Mouse (Mus musculus) myocyte (in vitro differentiated cells): ENCODE data around the gene Peak1. TPM values are rescaled to one million over a fixed set of nuclear protein-coding genes. Genes with fewer than 3 reads are reported as not detected.
A peak's percentile ranks its signal among the peaks of the same experiment; 100 is the strongest.

Experiments
- H3K27me3 ChIP-seq: one replicate; pipeline ENCODE4 v1.6.1; 2011; ENCODE audit not compliant: control insufficient read depth, insufficient read depth, insufficient read length
- H3K36me3 ChIP-seq: one replicate; pipeline ENCODE4 v1.6.1; 2011; ENCODE audit not compliant: control insufficient read depth, insufficient read depth
- H3K4me2 ChIP-seq: one replicate; pipeline ENCODE4 v1.6.1; 2011; ENCODE audit warnings: low read depth, control low read depth
- H3K4me3 ChIP-seq: one replicate; pipeline ENCODE4 v1.5.1; 2011; ENCODE audit warnings: mild to moderate bottlenecking, control low read depth, moderate library complexity
- H3K79me2 ChIP-seq: one replicate; pipeline ENCODE4 v1.6.1; 2011; ENCODE audit not compliant: control insufficient read depth, insufficient read depth
- H3ac ChIP-seq: one replicate; pipeline ENCODE4 v1.6.1; 2011; ENCODE audit not compliant: control insufficient read depth, insufficient read length
- CEBPB ChIP-seq: IDR thresholded peaks from 2 replicates; pipeline ENCODE4 v1.6.1; 2011; ENCODE audit warnings: mild to moderate bottlenecking, moderate library complexity; ENCODE audit not compliant: poor library complexity, insufficient read depth, severe bottlenecking
- E2F4 ChIP-seq: IDR thresholded peaks from one replicate; pipeline ENCODE4 v1.6.1; 2011; ENCODE audit warnings: mild to moderate bottlenecking, control low read depth, moderate library complexity; ENCODE audit not compliant: insufficient read depth
- MAX ChIP-seq: IDR thresholded peaks from one replicate; pipeline ENCODE4 v1.6.1; 2011; ENCODE audit warnings: low read depth, mild to moderate bottlenecking, control low read depth
- MYOD1 ChIP-seq, 3 experiments: IDR thresholded peaks; one replicate each; pipeline ENCODE4 v1.6.1; 2011; ENCODE audit warnings: control low read depth in 2 of 3, low read depth in 2 of 3, mild to moderate bottlenecking in 2 of 3, moderate library complexity in 1 of 3; ENCODE audit not compliant: insufficient read length in 2 of 3, control insufficient read depth in 1 of 3
- MYOG ChIP-seq, 3 experiments: IDR thresholded peaks; one replicate each; pipeline ENCODE4 v1.6.1; 2011; ENCODE audit warnings: control low read depth in 2 of 3, low read depth in 2 of 3, mild to moderate bottlenecking in 2 of 3; ENCODE audit not compliant: insufficient read length in 2 of 3, control insufficient read depth in 1 of 3, insufficient read depth in 1 of 3
- POLR2A ChIP-seq: IDR thresholded peaks from one replicate; pipeline ENCODE4 v1.6.1; 2011; ENCODE audit warnings: low read depth, mild to moderate bottlenecking, control low read depth, moderate library complexity; ENCODE audit not compliant: insufficient read length
- POLR2AphosphoS2 ChIP-seq: IDR thresholded peaks from one replicate; pipeline ENCODE4 v1.6.1; 2011; ENCODE audit warnings: low read depth, control low read depth; ENCODE audit not compliant: insufficient read length
- REST ChIP-seq: IDR thresholded peaks from one replicate; pipeline ENCODE4 v1.6.1; 2011; ENCODE audit warnings: mild to moderate bottlenecking, control low read depth, moderate library complexity; ENCODE audit not compliant: insufficient read depth, insufficient read length
- SRF ChIP-seq: IDR thresholded peaks from one replicate; pipeline ENCODE4 v1.6.1; 2011; ENCODE audit warnings: low read depth; ENCODE audit not compliant: control insufficient read depth, insufficient read length
- TCF12 ChIP-seq: IDR thresholded peaks from one replicate; pipeline ENCODE4 v1.6.1; 2011; ENCODE audit warnings: mild to moderate bottlenecking, control low read depth; ENCODE audit not compliant: poor library complexity, insufficient read depth, severe bottlenecking
- TCF3 ChIP-seq: IDR thresholded peaks from one replicate; pipeline ENCODE4 v1.6.1; 2011; ENCODE audit warnings: low read depth, control low read depth; ENCODE audit not compliant: insufficient read length
- USF1 ChIP-seq: IDR thresholded peaks from one replicate; pipeline ENCODE4 v1.6.1; 2011; ENCODE audit warnings: low read depth, mild to moderate bottlenecking, control low read depth, moderate library complexity
- polyA plus RNA-seq: library from polyadenylated mRNA; unstranded; fragments of >200 nt; fragmentation: generic; extraction: Trizol; gene quantifications from one replicate; pipeline ENCODE4 v1.2.1, GENCODE M21; 2012; ENCODE audit warnings: missing spikeins

Gene Peak1
- polyA plus RNA-seq, 1 experiment: 13.3 TPM

GRCm38 (mm10) chr9:56404619-56405018 lies 13.2 kb downstream of the Peak1 start:
- no peaks in the 10 kb centered on the region for H3K27me3 ChIP-seq
- no peak overlapping the region for H3K4me3 ChIP-seq
- no peaks in the 10 kb centered on the region for H3K36me3 ChIP-seq
- TF ChIP-seq TCF3 (no peak), REST (no peak), SRF (no peak), E2F4 (no peak), POLR2AphosphoS2 (no peak), TCF12 (no peak), USF1 (no peak), MYOD1 (IDR thresholded peaks at IDR 0.05; ENCODE audit: control insufficient read depth in 1 of 3, insufficient read length in 2 of 3, low read depth in 2 of 3) (no peak), POLR2A (no peak), MAX (no peak), CEBPB (no peak), MYOG (IDR thresholded peaks at IDR 0.05; ENCODE audit: control insufficient read depth in 1 of 3, insufficient read depth in 1 of 3, insufficient read length in 2 of 3, low read depth in 2 of 3) (no peak)
- peak overlapping the region; percentile 8 for H3K4me2 ChIP-seq
- no peak overlapping the region for H3ac ChIP-seq
- peaks cover 99% of the 10 kb centered on the region for H3K79me2 ChIP-seq

- no peak overlapping the region for H3ac ChIP-seq
- no peak overlapping the region for H3K4me2 ChIP-seq
- H3K4me3 ChIP-seq: no peak overlapping the region
- peaks cover 99% of the 10 kb centered on the region for H3K79me2 ChIP-seq
- no peaks in the 10 kb centered on the region for H3K36me3 ChIP-seq
- no peaks in the 10 kb centered on the region for H3K27me3 ChIP-seq
- no peak for TF ChIP-seq USF1
- no peak for TF ChIP-seq TCF12
- TF ChIP-seq REST: no peak
- TF ChIP-seq POLR2AphosphoS2: no peak
- TF ChIP-seq MAX: no peak
- TF ChIP-seq CEBPB: no peak
- no peak for TF ChIP-seq MYOG (IDR thresholded peaks at IDR 0.05; ENCODE audit: control insufficient read depth in 1 of 3, insufficient read depth in 1 of 3, insufficient read length in 2 of 3, low read depth in 2 of 3)
- TF ChIP-seq POLR2A: no peak
- no peak for TF ChIP-seq TCF3
- TF ChIP-seq MYOD1 (IDR thresholded peaks at IDR 0.05; ENCODE audit: control insufficient read depth in 1 of 3, insufficient read length in 2 of 3, low read depth in 2 of 3): no peak
- TF ChIP-seq E2F4: no peak
- no peak for TF ChIP-seq SRF
Measured at GRCm38 (mm10) chr9:56396306-56396705, 21.6 kb downstream of the Peak1 start.

GRCm38 (mm10) chr9:56392857-56393256 lies 25.0 kb downstream of the Peak1 start:
- Histone ChIP-seq H3ac (no peak overlapping the region), H3K4me3 (no peak overlapping the region), H3K79me2 (peaks cover 98% of the 10 kb centered on the region), H3K27me3 (no peaks in the 10 kb centered on the region), H3K36me3 (no peaks in the 10 kb centered on the region), H3K4me2 (no peak overlapping the region)
- no peak for TF ChIP-seq USF1
- TF ChIP-seq TCF12: no peak
- no peak for TF ChIP-seq MYOD1 (IDR thresholded peaks at IDR 0.05; ENCODE audit: control insufficient read depth in 1 of 3, insufficient read length in 2 of 3, low read depth in 2 of 3)
- TF ChIP-seq MAX: no peak
- TF ChIP-seq REST: no peak
- TF ChIP-seq TCF3: no peak
- no peak for TF ChIP-seq SRF
- no peak for TF ChIP-seq CEBPB
- TF ChIP-seq MYOG (IDR thresholded peaks at IDR 0.05; ENCODE audit: control insufficient read depth in 1 of 3, insufficient read depth in 1 of 3, insufficient read length in 2 of 3, low read depth in 2 of 3): no peak
- TF ChIP-seq POLR2AphosphoS2: no peak

GRCm38 (mm10) chr9:56382786-56383185 lies 35.1 kb downstream of the Peak1 start:
- Histone ChIP-seq H3ac (no peak overlapping the region), H3K27me3 (no peaks in the 10 kb centered on the region), H3K79me2 (peaks cover 96% of the 10 kb centered on the region), H3K36me3 (no peaks in the 10 kb centered on the region), H3K4me3 (no peak overlapping the region), H3K4me2 (no peak overlapping the region)
- TF ChIP-seq MYOG (IDR thresholded peaks at IDR 0.05; ENCODE audit: control insufficient read depth in 1 of 3, insufficient read depth in 1 of 3, insufficient read length in 2 of 3, low read depth in 2 of 3): no peak
- no peak for TF ChIP-seq CEBPB
- no peak for TF ChIP-seq SRF
- no peak for TF ChIP-seq TCF12
- no peak for TF ChIP-seq MAX

GRCm38 (mm10) chr9:56374401-56374800 lies 43.5 kb downstream of the Peak1 start:
- TF ChIP-seq TCF3 (no peak), MYOD1 (IDR thresholded peaks at IDR 0.05; ENCODE audit: control insufficient read depth in 1 of 3, insufficient read length in 2 of 3, low read depth in 2 of 3) (no peak), TCF12 (no peak), E2F4 (no peak), POLR2A (no peak), MYOG (IDR thresholded peaks at IDR 0.05; ENCODE audit: control insufficient read depth in 1 of 3, insufficient read depth in 1 of 3, insufficient read length in 2 of 3, low read depth in 2 of 3) (no peak), CEBPB (no peak), SRF (no peak), REST (no peak), USF1 (no peak), POLR2AphosphoS2 (no peak), MAX (no peak)
- Histone ChIP-seq H3K27me3 (no peaks in the 10 kb centered on the region), H3K4me2 (peak overlapping the region; percentile 18), H3K4me3 (no peak overlapping the region), H3K79me2 (peaks cover 57% of the 10 kb centered on the region), H3K36me3 (no peaks in the 10 kb centered on the region), H3ac (no peak overlapping the region)
